Mouse (Mus musculus): ENCODE measurements at regions not wholly inside any gene's neighbourhood (a gene's known extent, or its start where the extent isn't known, plus 50 kb on each side); places are given as distances from the start of the nearest gene placed in this dataset.

DNA sequence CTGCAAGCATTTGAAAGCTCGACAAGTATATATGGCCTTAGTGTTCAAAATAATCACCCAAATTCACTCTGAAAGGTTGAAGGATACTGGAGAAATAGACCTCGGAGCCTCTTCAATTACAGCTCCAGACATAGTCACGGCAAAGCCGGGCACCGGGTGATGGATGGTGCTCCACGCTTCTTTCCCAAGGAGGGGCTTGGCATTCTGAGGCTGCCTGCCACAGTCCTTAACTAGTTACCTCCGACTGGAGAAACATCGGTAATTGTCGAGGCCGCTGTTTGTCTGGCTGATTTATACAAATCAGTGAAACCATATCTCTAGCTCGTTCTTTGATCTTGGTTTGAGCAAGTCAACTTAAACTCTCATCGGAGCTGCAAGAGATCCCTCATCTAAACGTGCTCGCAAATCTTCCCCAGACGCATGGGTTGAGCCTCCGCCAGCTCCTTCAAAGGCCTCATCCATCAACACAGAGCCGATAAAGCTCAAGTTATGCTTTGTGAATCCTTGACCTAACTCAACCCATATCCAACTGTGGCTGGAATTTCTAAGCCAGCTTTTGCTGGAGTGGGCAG, 145.4 kb upstream of the Stx16 start:
- Histone ChIP-seq H3K27ac (replicated peaks) (no peak overlapping the region), H3K36me3 (replicated peaks) (no peaks in the 10 kb centered on the region), H3K4me1 (replicated peaks) (no peaks in the 10 kb centered on the region), H3K4me3 (replicated peaks) (no peak overlapping the region), H3K27me3 (no peaks in the 10 kb centered on the region), H3K9me3 (replicated peaks) (0 out of 2 replicates have a peak, but pooled peaks cover 2% of the 10 kb centered on the region), H3K9ac (no peak overlapping the region), H3K4me2 (no peak overlapping the region)
- WGBS (ENCODE audit: insufficient replicate concordance): 73% methylated on average over 17 of the region's 17 CpGs
- no peak for ATAC-seq (ENCODE audit: insufficient read depth)

DNA sequence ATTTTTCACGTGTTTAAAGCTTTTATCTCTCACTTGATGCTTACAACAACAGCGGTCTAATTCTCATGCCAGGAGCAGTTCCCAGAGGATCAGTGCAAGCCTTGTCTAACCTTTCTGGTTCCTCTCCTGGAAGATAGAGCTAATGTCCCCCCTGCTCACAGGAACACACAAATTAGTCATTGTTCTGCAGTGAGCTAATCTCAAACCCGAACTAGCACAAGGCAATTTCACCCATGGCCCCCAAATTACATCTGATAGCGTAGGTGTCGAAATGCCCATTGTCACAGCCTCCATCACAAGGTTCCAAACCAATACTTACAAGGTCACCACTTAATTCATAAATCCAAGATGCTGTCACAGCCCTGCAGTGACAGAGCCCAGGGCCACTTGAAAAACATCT, 140.4 kb upstream of the Stx16 start:
- Histone ChIP-seq H3K4me2 (no peak overlapping the region), H3K27ac (replicated peaks) (no peak overlapping the region), H3K4me3 (replicated peaks) (no peak overlapping the region), H3K9me3 (replicated peaks) (0 out of 2 replicates have a peak, but pooled peaks cover 2% of the 10 kb centered on the region), H3K27me3 (no peaks in the 10 kb centered on the region), H3K9ac (no peak overlapping the region), H3K4me1 (replicated peaks) (no peaks in the 10 kb centered on the region), H3K36me3 (replicated peaks) (no peaks in the 10 kb centered on the region)
- ATAC-seq (ENCODE audit: insufficient read depth): no peak
- 72% methylated on average over 5 of the region's 5 CpGs for WGBS (ENCODE audit: insufficient replicate concordance)

DNA sequence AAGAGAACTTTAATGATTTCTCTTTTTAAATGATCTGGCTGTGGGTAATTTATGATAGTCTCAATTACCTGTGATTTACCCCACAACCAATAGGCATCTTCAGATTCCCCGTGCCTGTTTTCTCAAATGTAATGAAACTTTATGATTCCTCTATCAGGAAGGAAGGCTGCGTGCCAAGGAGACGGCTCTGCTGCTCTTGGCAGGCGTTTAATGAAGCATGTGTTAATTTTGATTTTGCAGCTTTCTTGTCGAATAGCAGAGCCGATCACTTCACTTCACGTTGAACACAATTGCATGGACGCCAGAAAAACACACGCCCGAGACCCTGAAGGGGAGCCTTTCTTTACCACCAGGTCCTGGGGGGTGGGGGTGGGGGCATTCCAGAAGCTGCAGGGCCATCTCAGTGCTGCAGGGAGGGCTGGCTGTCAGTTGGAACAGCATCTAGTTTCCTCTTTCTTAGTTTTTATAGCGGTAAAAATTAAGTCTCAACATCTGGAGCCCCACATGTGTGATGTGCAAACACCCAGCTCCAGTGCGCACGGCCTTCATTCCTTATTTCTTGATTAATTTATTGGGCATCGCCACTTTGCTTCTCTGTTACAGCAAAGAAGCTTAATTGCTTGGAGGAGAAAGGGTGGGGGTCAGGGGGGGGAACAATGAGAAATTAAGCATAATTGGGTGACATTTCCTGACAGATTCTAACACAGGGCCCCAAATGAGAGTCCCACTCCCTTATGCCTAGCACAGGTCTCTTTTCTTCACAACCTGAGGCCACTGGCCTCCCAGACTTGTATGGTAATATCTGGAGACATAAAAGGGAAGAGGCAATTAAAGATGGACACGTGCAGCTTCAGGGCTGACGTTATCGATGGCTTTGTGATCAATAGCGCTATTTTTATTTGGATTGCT, 138.3 kb upstream of the Stx16 start:
- H3K36me3 ChIP-seq (replicated peaks): no peaks in the 10 kb centered on the region
- 71% methylated on average over 18 of the region's 18 CpGs for WGBS (ENCODE audit: insufficient replicate concordance)
- no peak for ATAC-seq (ENCODE audit: insufficient read depth)
- H3K4me1 ChIP-seq (replicated peaks): no peaks in the 10 kb centered on the region
- H3K27me3 ChIP-seq: no peaks in the 10 kb centered on the region
- no peak overlapping the region for H3K4me2 ChIP-seq
- 0 out of 2 replicates have a peak, but pooled peaks cover 2% of the 10 kb centered on the region for H3K9me3 ChIP-seq (replicated peaks)
- no peak overlapping the region for H3K9ac ChIP-seq
- no peak overlapping the region for H3K4me3 ChIP-seq (replicated peaks)
- H3K27ac ChIP-seq (replicated peaks): no peak overlapping the region

DNA sequence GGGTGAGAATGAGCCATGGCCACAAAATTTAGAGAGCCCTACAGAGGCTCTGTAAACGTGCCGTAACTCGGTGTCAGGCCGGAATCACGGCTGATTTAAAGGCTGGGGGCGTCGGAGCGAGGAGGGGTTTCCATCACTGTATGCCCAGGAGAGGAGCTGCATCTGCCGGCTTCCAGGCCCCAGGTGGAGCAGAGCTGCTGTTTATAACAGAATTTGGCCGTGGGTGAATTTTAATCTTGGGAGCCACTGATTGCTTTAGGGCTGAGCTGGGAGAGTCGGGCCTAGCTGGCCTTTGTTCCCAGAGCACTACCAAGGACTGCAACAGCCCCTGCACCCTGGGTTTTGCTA, 137.7 kb upstream of the Stx16 start:
- H3K4me3 ChIP-seq (replicated peaks): no peak overlapping the region
- no peak for ATAC-seq (ENCODE audit: insufficient read depth)
- H3K9me3 ChIP-seq (replicated peaks): 0 out of 2 replicates have a peak, but pooled peaks cover 2% of the 10 kb centered on the region
- H3K27ac ChIP-seq (replicated peaks): no peak overlapping the region
- no peak overlapping the region for H3K4me2 ChIP-seq
- WGBS (ENCODE audit: insufficient replicate concordance): 66% methylated on average over 11 of the region's 11 CpGs
- no peak overlapping the region for H3K9ac ChIP-seq
- no peaks in the 10 kb centered on the region for H3K27me3 ChIP-seq
- H3K4me1 ChIP-seq (replicated peaks): no peaks in the 10 kb centered on the region
- H3K36me3 ChIP-seq (replicated peaks): no peaks in the 10 kb centered on the region

- no peak overlapping the region for H3K27ac ChIP-seq (replicated peaks)
- H3K9me3 ChIP-seq (replicated peaks): no peaks in the 10 kb centered on the region
- H3K9ac ChIP-seq: no peak overlapping the region
- H3K4me2 ChIP-seq: no peak overlapping the region
- H3K27me3 ChIP-seq: no peaks in the 10 kb centered on the region
- WGBS (ENCODE audit: insufficient replicate concordance): 55% methylated on average over 5 of the region's 5 CpGs
- H3K4me3 ChIP-seq (replicated peaks): no peak overlapping the region
- ATAC-seq (ENCODE audit: insufficient read depth): no peak
- no peaks in the 10 kb centered on the region for H3K36me3 ChIP-seq (replicated peaks)
- no peaks in the 10 kb centered on the region for H3K4me1 ChIP-seq (replicated peaks)
Measured at GRCm38 (mm10) chr2:173945441-173945840, 130.7 kb upstream of the Stx16 start.

DNA sequence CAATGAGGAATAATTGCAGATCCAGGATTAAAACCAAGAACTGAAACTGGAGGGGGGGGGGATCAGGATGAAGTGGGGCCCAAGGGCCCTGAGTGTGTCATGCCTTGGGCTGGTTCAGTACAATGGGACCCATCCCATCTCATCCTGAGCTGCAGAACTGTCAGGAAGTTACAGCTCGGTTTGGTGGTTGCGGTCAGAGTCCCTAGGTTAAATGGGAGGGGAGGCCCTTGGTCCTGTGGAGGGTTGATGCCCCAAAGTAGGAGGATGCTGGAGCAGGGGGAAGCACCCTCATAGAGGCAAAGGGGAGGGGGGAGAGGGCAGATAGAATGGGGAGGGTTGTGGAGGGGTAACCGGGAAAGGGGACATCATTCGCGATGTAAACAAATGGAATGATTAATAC, 127.5 kb upstream of the Stx16 start:
- Histone ChIP-seq H3K9me3 (replicated peaks) (no peaks in the 10 kb centered on the region), H3K27me3 (no peaks in the 10 kb centered on the region), H3K27ac (replicated peaks) (no peak overlapping the region), H3K4me3 (replicated peaks) (no peak overlapping the region), H3K4me1 (replicated peaks) (no peaks in the 10 kb centered on the region), H3K4me2 (no peak overlapping the region), H3K36me3 (replicated peaks) (no peaks in the 10 kb centered on the region), H3K9ac (no peak overlapping the region)
- no peak for ATAC-seq (ENCODE audit: insufficient read depth)
- 69% methylated on average over 5 of the region's 5 CpGs for WGBS (ENCODE audit: insufficient replicate concordance)

- ATAC-seq (ENCODE audit: insufficient read depth): no peak
- no peaks in the 10 kb centered on the region for H3K27me3 ChIP-seq
- no peaks in the 10 kb centered on the region for H3K4me1 ChIP-seq (replicated peaks)
- no peak overlapping the region for H3K4me3 ChIP-seq (replicated peaks)
- H3K9me3 ChIP-seq (replicated peaks): no peaks in the 10 kb centered on the region
- 36% methylated on average over 10 of the region's 10 CpGs for WGBS (ENCODE audit: insufficient replicate concordance)
- no peak overlapping the region for H3K9ac ChIP-seq
- no peaks in the 10 kb centered on the region for H3K36me3 ChIP-seq (replicated peaks)
- no peak overlapping the region for H3K4me2 ChIP-seq
- no peak overlapping the region for H3K27ac ChIP-seq (replicated peaks)
Measured at GRCm38 (mm10) chr2:173950164-173950891, 125.8 kb upstream of the Stx16 start.

- Histone ChIP-seq H3K4me1 (replicated peaks) (no peaks in the 10 kb centered on the region), H3K27me3 (no peaks in the 10 kb centered on the region)
- no peak for ATAC-seq (ENCODE audit: insufficient read depth)
Measured at GRCm38 (mm10) chr2:173966111-173966510, 110.0 kb upstream of the Stx16 start.

GRCm38 (mm10) chr2:173970789-173971188, 105.3 kb upstream of the Stx16 start:
- 28% methylated on average over 1 of the region's 1 CpGs for WGBS (ENCODE audit: insufficient replicate concordance)
- no peak for ATAC-seq (ENCODE audit: insufficient read depth)
- H3K36me3 ChIP-seq (replicated peaks): no peaks in the 10 kb centered on the region

More at GRCm38 (mm10) chr2:173966111-173966510, 110.0 kb upstream of the Stx16 start:
- no peak overlapping the region for H3K4me2 ChIP-seq
- H3K9me3 ChIP-seq (replicated peaks): no peaks in the 10 kb centered on the region
- H3K36me3 ChIP-seq (replicated peaks): no peaks in the 10 kb centered on the region
- H3K27ac ChIP-seq (replicated peaks): no peak overlapping the region
- WGBS (ENCODE audit: insufficient replicate concordance): 50% methylated on average over 5 of the region's 5 CpGs
- H3K9ac ChIP-seq: no peak overlapping the region
- H3K4me3 ChIP-seq (replicated peaks): no peak overlapping the region

GRCm38 (mm10) chr2:173976314-173977053, 99.6 kb upstream of the Stx16 start:
- WGBS (ENCODE audit: insufficient replicate concordance): 41% methylated on average over 4 of the region's 4 CpGs
- no peak overlapping the region for H3K9ac ChIP-seq

More at GRCm38 (mm10) chr2:173970789-173971188, 105.3 kb upstream of the Stx16 start:
- no peaks in the 10 kb centered on the region for H3K4me1 ChIP-seq (replicated peaks)
- no peak overlapping the region for H3K4me3 ChIP-seq (replicated peaks)
- H3K9me3 ChIP-seq (replicated peaks): no peaks in the 10 kb centered on the region
- H3K4me2 ChIP-seq: no peak overlapping the region
- no peak overlapping the region for H3K27ac ChIP-seq (replicated peaks)
- no peaks in the 10 kb centered on the region for H3K27me3 ChIP-seq
- H3K9ac ChIP-seq: no peak overlapping the region

More at GRCm38 (mm10) chr2:173976314-173977053, 99.6 kb upstream of the Stx16 start:
- H3K9me3 ChIP-seq (replicated peaks): no peaks in the 10 kb centered on the region
- H3K4me2 ChIP-seq: no peak overlapping the region
- H3K36me3 ChIP-seq (replicated peaks): no peaks in the 10 kb centered on the region
- peak; percentile 78 for ATAC-seq (ENCODE audit: insufficient read depth)
- H3K27me3 ChIP-seq: no peaks in the 10 kb centered on the region
- H3K4me1 ChIP-seq (replicated peaks): no peaks in the 10 kb centered on the region
- no peak overlapping the region for H3K4me3 ChIP-seq (replicated peaks)
- H3K27ac ChIP-seq (replicated peaks): peak overlapping the region; percentile 59

All from liver, embryonic 15.5 days (tissue).